Mouse (Mus musculus): ENCODE data around the gene Ahcyl2. TPM values are rescaled to one million over a fixed set of nuclear protein-coding genes. Genes with fewer than 3 reads are reported as not detected.

Ahcyl2 gene
- polyA plus RNA-seq, 1 experiment from 2014 or later = 17.1 TPM

DNA sequence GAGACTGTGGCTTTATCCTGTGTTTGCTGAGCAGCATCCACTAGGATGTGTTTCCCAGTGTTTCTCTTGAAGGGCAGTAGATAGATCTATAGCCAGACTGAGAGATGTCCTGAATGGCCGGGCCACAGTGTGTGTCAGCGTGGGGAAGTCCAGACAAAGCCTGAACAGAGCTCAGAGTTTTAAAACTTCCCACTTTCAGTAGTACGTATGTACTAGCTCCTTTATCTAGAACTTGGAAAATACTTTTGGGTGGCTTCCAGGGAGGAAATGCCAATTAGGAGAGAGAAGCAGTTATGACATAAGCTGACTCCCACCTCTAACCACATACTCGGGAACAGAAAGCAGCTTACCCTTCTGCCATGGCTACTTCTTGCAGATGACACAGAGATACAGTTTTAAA lies 172.6 kb downstream of the Ahcyl2 start:
- Histone ChIP-seq H3K27me3 (replicated peaks; ENCODE audit: insufficient read depth, low read length) (no peaks in the 10 kb centered on the region), H3K9me3 (ENCODE audit: low read length) (no peaks in the 10 kb centered on the region), H3K36me3 (ENCODE audit: insufficient read depth, low read length) (no peaks in the 10 kb centered on the region), H3K27ac (ENCODE audit: low read length) (no peak overlapping the region), H3K4me3 (ENCODE audit: low read depth, low read length) (no peak overlapping the region), H3K4me1 (ENCODE audit: insufficient read depth, low read depth, low read length) (no peaks in the 10 kb centered on the region), H3K4me2 (replicated peaks; ENCODE audit: low read depth, low read length) (no peak overlapping the region), H3K9ac (replicated peaks; ENCODE audit: low read depth) (no peak overlapping the region)
- WGBS = 28% methylated on average over 4 of the region's 4 CpGs
- ATAC-seq (peak; percentile 8; the same call in 1 of the 2 replicates), DNase-seq (ENCODE audit: low spot score) (peak; percentile 62)
- TF ChIP-seq CTCF (IDR thresholded peaks at IDR 0.05) = no peak
- TF ChIP-seq EP300 (IDR thresholded peaks at IDR 0.05) = no peak

DNA sequence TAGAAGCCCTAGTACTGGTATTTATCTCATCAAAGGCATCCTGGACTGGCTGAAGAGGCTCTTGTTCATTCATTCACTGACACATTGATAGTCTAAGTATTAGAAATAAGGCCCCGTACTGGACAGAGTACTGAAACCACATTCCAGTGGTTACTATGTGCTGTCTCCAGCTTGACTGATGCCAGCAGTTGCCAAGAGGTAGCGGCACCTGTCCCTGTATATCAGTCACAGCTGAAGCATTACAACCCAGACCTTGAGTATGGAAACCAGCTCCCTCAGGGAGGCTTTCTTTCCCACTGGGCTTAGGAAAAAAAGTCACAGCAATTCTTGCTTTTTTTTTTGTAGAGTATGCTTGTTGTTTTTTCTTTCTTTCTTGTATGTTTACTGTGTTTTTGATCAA lies 173.2 kb downstream of the Ahcyl2 start:
- ATAC-seq = no peak
- no peaks in the 10 kb centered on the region for H3K4me1 ChIP-seq (ENCODE audit: insufficient read depth, low read depth, low read length)
- no peak for DNase-seq (ENCODE audit: low spot score)
- H3K4me2 ChIP-seq (replicated peaks; ENCODE audit: low read depth, low read length) = no peak overlapping the region
- H3K4me3 ChIP-seq (ENCODE audit: low read depth, low read length) = no peak overlapping the region
- no peaks in the 10 kb centered on the region for H3K9me3 ChIP-seq (ENCODE audit: low read length)
- 64% methylated on average over 2 of the region's 2 CpGs for WGBS
- no peak overlapping the region for H3K9ac ChIP-seq (replicated peaks; ENCODE audit: low read depth)
- no peaks in the 10 kb centered on the region for H3K27me3 ChIP-seq (replicated peaks; ENCODE audit: insufficient read depth, low read length)
- H3K27ac ChIP-seq (ENCODE audit: low read length) = no peak overlapping the region
- TF ChIP-seq EP300 (IDR thresholded peaks at IDR 0.05) = no peak
- TF ChIP-seq CTCF (IDR thresholded peaks at IDR 0.05) = no peak
- no peaks in the 10 kb centered on the region for H3K36me3 ChIP-seq (ENCODE audit: insufficient read depth, low read length)

DNA sequence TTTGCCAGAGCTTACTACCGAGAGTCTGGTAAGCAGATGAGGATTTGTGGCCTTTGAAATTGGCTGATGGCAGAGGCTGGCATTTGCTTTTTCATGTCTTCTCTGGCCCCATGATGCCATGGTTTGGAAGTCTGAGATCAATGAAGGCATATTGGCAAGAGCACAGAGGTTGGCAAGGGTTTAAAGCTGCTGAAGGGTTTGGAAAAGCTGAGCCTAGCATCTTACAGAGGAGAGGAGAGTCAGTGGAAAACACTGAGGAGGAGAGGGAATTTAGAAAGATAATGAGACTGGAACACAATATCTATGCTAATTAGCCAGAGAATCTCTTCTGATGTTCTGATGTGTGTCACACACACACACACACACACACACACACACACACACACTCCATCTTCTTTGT lies 176.7 kb downstream of the Ahcyl2 start:
- Histone ChIP-seq H3K4me3 (ENCODE audit: low read depth, low read length) (no peak overlapping the region), H3K27me3 (replicated peaks; ENCODE audit: insufficient read depth, low read length) (no peaks in the 10 kb centered on the region), H3K9me3 (ENCODE audit: low read length) (no peaks in the 10 kb centered on the region), H3K4me1 (ENCODE audit: insufficient read depth, low read depth, low read length) (no peaks in the 10 kb centered on the region), H3K9ac (replicated peaks; ENCODE audit: low read depth) (no peak overlapping the region), H3K36me3 (ENCODE audit: insufficient read depth, low read length) (no peaks in the 10 kb centered on the region), H3K27ac (ENCODE audit: low read length) (no peak overlapping the region), H3K4me2 (replicated peaks; ENCODE audit: low read depth, low read length) (no peak overlapping the region)
- DNase-seq (ENCODE audit: low spot score) (no peak), ATAC-seq (no peak)
- no peak for TF ChIP-seq CTCF (IDR thresholded peaks at IDR 0.05)
- TF ChIP-seq EP300 (IDR thresholded peaks at IDR 0.05) = no peak
- 71% methylated on average over 1 of the region's 1 CpGs for WGBS

DNA sequence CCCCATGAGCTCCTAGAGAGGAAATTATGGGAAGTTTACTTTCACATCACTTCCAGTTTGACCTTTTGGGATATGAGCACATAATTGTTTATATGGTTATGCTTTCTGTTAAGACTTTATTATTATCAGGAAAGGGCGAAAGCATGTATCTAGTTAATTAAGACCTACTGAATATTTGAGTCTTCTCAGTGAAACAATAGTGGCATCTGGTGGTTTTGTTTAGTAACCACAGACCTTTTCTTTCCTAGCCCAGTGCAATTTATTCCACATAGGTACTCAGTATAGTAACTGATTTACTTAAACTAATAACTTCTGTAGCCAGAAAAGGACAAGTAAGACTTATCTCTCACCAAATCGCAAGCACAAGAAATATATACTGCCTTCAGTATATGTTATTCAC lies 178.8 kb downstream of the Ahcyl2 start:
- no peaks in the 10 kb centered on the region for H3K9me3 ChIP-seq (ENCODE audit: low read length)
- peak; percentile 65 for TF ChIP-seq CTCF (IDR thresholded peaks at IDR 0.05)
- TF ChIP-seq EP300 (IDR thresholded peaks at IDR 0.05) = no peak
- no peaks in the 10 kb centered on the region for H3K36me3 ChIP-seq (ENCODE audit: insufficient read depth, low read length)
- H3K4me1 ChIP-seq (ENCODE audit: insufficient read depth, low read depth, low read length) = no peaks in the 10 kb centered on the region
- H3K27me3 ChIP-seq (replicated peaks; ENCODE audit: insufficient read depth, low read length) = no peaks in the 10 kb centered on the region
- 79% methylated on average over 2 of the region's 2 CpGs for WGBS
- H3K9ac ChIP-seq (replicated peaks; ENCODE audit: low read depth) = no peak overlapping the region
- no peak overlapping the region for H3K4me3 ChIP-seq (ENCODE audit: low read depth, low read length)
- DNase-seq (ENCODE audit: low spot score) = peak; percentile 49
- no peak for ATAC-seq
- H3K4me2 ChIP-seq (replicated peaks; ENCODE audit: low read depth, low read length) = no peak overlapping the region
- no peak overlapping the region for H3K27ac ChIP-seq (ENCODE audit: low read length)

DNA sequence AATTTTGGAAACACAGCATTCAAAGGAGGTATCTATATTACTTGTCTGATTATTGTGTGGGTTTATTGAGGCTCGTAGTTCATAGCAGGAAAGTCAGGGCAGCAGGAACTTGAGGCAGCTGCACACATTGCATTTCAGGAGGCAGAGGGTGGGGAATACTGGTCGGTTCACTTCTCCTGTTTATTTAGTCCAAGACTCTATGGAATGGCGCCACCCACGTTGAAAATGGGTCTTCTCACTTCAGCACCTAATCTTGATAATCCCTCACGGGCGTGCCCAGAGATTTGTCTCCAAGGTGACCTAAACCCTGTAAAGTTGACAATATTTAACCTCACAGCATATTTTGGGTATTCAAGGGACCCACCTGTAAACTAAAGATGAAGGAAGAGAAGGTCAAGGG lies 180.0 kb downstream of the Ahcyl2 start:
- no peak overlapping the region for H3K4me2 ChIP-seq (replicated peaks; ENCODE audit: low read depth, low read length)
- WGBS = 43% methylated on average over 6 of the region's 6 CpGs
- no peaks in the 10 kb centered on the region for H3K9me3 ChIP-seq (ENCODE audit: low read length)

DNA sequence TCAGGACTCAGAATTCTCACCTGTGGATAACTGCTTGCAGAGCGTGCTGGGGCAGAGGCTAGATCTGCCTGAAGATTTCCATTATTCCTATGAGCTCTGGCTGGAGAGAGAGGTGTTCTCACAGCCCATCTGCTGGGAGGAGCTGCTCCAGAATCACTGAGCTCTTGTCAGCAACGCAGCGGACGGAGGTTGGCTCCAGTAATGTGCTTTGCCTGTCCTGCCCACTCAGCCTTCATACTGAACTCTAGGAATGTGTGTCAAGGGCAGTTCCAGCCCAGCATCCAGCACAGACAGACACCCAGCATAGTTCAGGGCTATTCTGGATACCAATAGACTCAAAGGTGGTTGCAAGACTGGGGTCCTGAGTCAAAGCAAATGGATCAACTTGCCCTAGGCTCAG lies 188.9 kb downstream of the Ahcyl2 start:
- 78% methylated on average over 4 of the region's 4 CpGs for WGBS
- no peak overlapping the region for H3K4me2 ChIP-seq (replicated peaks; ENCODE audit: low read depth, low read length)
- no peak overlapping the region for H3K27ac ChIP-seq (ENCODE audit: low read length)
- H3K4me3 ChIP-seq (ENCODE audit: low read depth, low read length) = no peak overlapping the region
- no peaks in the 10 kb centered on the region for H3K4me1 ChIP-seq (ENCODE audit: insufficient read depth, low read depth, low read length)
- no peak for TF ChIP-seq EP300 (IDR thresholded peaks at IDR 0.05)
- no peak overlapping the region for H3K9ac ChIP-seq (replicated peaks; ENCODE audit: low read depth)
- H3K9me3 ChIP-seq (ENCODE audit: low read length) = no peaks in the 10 kb centered on the region
- H3K36me3 ChIP-seq (ENCODE audit: insufficient read depth, low read length) = no peaks in the 10 kb centered on the region
- H3K27me3 ChIP-seq (replicated peaks; ENCODE audit: insufficient read depth, low read length) = no peaks in the 10 kb centered on the region
- no peak for ATAC-seq
- no peak for DNase-seq (ENCODE audit: low spot score)

More for the DNA sequence above, 180.0 kb downstream of the Ahcyl2 start:
- Histone ChIP-seq H3K4me1 (ENCODE audit: insufficient read depth, low read depth, low read length) (no peaks in the 10 kb centered on the region), H3K36me3 (ENCODE audit: insufficient read depth, low read length) (no peaks in the 10 kb centered on the region), H3K4me3 (ENCODE audit: low read depth, low read length) (no peak overlapping the region), H3K9ac (replicated peaks; ENCODE audit: low read depth) (no peak overlapping the region), H3K27ac (ENCODE audit: low read length) (no peak overlapping the region), H3K27me3 (replicated peaks; ENCODE audit: insufficient read depth, low read length) (no peaks in the 10 kb centered on the region)
- TF ChIP-seq CTCF (IDR thresholded peaks at IDR 0.05) (no peak), EP300 (IDR thresholded peaks at IDR 0.05) (no peak)
- DNase-seq (ENCODE audit: low spot score) (no peak), ATAC-seq (no peak)

DNA sequence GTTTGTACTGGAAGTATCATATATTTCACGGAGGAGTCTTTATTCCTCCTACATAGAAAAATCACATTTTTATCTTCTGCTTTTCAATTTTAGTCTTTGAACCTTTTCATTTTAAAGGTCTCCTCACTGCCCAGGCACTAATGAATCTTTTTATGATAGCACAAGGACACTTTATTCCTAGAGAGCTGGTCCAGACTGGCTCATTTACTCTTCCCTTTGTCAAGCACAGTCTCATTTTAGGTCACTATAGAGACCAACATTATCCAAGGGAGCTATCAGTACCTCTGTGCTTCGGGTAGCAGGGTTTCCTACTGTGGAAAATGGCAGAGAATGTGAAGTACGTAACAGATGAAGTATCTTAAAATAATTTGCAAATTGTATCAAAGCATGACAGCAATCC lies 190.9 kb downstream of the Ahcyl2 start:
- H3K4me2 ChIP-seq (replicated peaks; ENCODE audit: low read depth, low read length) = no peak overlapping the region
- 80% methylated on average over 3 of the region's 3 CpGs for WGBS
- H3K36me3 ChIP-seq (ENCODE audit: insufficient read depth, low read length) = no peaks in the 10 kb centered on the region
- no peaks in the 10 kb centered on the region for H3K4me1 ChIP-seq (ENCODE audit: insufficient read depth, low read depth, low read length)
- no peak overlapping the region for H3K27ac ChIP-seq (ENCODE audit: low read length)
- H3K4me3 ChIP-seq (ENCODE audit: low read depth, low read length) = no peak overlapping the region
- H3K9ac ChIP-seq (replicated peaks; ENCODE audit: low read depth) = no peak overlapping the region
- TF ChIP-seq CTCF (IDR thresholded peaks at IDR 0.05) = no peak
- TF ChIP-seq EP300 (IDR thresholded peaks at IDR 0.05) = no peak
- DNase-seq (ENCODE audit: low spot score) (no peak), ATAC-seq (no peak)
- no peaks in the 10 kb centered on the region for H3K9me3 ChIP-seq (ENCODE audit: low read length)
- H3K27me3 ChIP-seq (replicated peaks; ENCODE audit: insufficient read depth, low read length) = no peaks in the 10 kb centered on the region

Measured in lung, postnatal 0 days (tissue).